Mouse (Mus musculus) liver, adult 2 months (tissue): ENCODE measurements around the gene Neu2.

Experiments used
- CTCF ChIP-seq: fragments of 200-500 bp; IDR thresholded peaks from 2 replicates; pipeline ENCODE4 v1.5.1; 2011; ENCODE audit warnings: low read depth, low read length, control low read depth
- POLR2A ChIP-seq: fragments of 200-500 bp; IDR thresholded peaks from 2 replicates; pipeline ENCODE4 v1.6.1; 2011; ENCODE audit warnings: low read length, control low read depth; ENCODE audit not compliant: insufficient read depth; ENCODE audit errors: extremely low read depth

DNA sequence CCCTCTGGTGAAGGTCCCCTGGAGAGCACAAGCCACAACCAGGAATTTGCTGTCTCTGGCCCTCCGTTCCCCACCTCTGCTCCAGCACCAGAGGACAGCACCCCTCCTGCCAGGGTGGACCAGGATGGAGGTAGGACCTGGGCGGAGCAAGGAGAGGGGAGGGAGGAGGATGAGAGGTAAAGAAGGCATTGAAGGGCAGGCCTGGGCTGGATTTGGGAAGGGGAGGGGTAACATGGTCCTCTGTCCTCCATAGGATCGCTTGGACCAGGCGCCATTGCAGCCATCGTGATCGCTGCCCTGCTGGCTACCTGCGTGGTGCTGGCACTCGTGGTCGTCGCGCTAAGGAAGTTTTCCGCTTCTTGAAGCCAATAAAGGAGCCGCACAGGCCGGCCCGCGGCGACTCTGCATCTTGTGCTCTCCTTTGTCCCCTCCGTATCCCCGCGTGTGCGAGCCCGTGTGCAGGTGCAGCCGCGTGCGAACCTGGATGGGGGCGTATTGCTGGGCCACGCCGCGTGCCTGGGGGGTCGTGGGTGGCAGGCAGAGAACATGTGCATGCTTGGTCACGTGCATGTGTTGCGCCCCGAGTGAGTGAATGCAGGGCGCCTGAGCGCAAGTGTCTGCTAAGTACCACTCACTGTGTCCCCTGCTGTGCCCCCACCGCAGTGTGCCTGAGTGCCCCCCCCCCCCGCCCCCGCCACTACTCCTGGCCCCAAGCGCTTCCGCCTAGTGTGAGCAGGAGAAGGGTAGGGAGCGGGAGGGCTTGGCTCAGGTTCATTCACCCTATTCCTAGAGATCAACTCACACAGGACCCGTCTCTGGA, 34.4 kb upstream of the Neu2 start:
- no peak for TF ChIP-seq CTCF
- no peak for TF ChIP-seq POLR2A
